Mouse (Mus musculus) midbrain, postnatal 0 days (tissue): Measurements from ENCODE around the gene Chpt1. TPM values are rescaled to one million over a fixed set of nuclear protein-coding genes. Genes with fewer than 3 reads are reported as not detected.

Experiments
- ATAC-seq: fragments of 200-750 bp; cut with Nextera tagmentation; 2 replicates; pipeline ENCODE4 v1.8.0; 2017; ENCODE audit warnings: moderate number of reproducible peaks, mild to moderate bottlenecking, moderate TSS enrichment, moderate library complexity; ENCODE audit not compliant: low FRiP score
- DNase-seq: peaks from one replicate; pipeline ENCODE4 v3.0.0-alpha.2; 2015; ENCODE audit warnings: low spot score
- H3K27ac ChIP-seq: fragments of 300-500 bp; sonication (generic); 2 replicates; pipeline ENCODE4 v1.5.1; 2014; ENCODE audit warnings: low read depth, mild to moderate bottlenecking, low read length, mixed read lengths
- H3K27me3 ChIP-seq: fragments of 300-500 bp; sonication (generic); 2 replicates; pipeline ENCODE4 v1.6.1; 2014; ENCODE audit warnings: low read length, control low read depth, mixed read lengths; ENCODE audit not compliant: insufficient read depth
- H3K36me3 ChIP-seq: fragments of 300-500 bp; sonication (generic); 2 replicates; pipeline ENCODE4 v1.6.1; 2014; ENCODE audit warnings: low read length, control low read depth, mixed read lengths; ENCODE audit not compliant: insufficient read depth
- H3K4me1 ChIP-seq: fragments of 300-500 bp; sonication (generic); 2 replicates; pipeline ENCODE4 v1.6.1; 2014; ENCODE audit warnings: mild to moderate bottlenecking, control low read depth, antibody characterized with exemption, low read length, mixed read lengths; ENCODE audit not compliant: insufficient read depth
- H3K4me2 ChIP-seq: fragments of 300-500 bp; sonication (generic); 2 replicates; pipeline ENCODE4 v1.6.1; 2014; ENCODE audit warnings: low read depth, mild to moderate bottlenecking, low read length, mixed read lengths; ENCODE audit not compliant: poor library complexity, severe bottlenecking
- H3K4me3 ChIP-seq: fragments of 300-500 bp; sonication (generic); 2 replicates; pipeline ENCODE4 v1.5.1; 2014; ENCODE audit warnings: low read depth, mild to moderate bottlenecking, low read length, moderate library complexity
- H3K9ac ChIP-seq: fragments of 300-500 bp; sonication (generic); replicated peaks from 2 replicates; pipeline ENCODE4 v1.6.1; 2014; ENCODE audit warnings: mild to moderate bottlenecking, low read length, moderate library complexity, mixed read lengths; ENCODE audit not compliant: poor library complexity, severe bottlenecking
- H3K9me3 ChIP-seq: fragments of 300-500 bp; sonication (generic); 2 replicates; pipeline ENCODE4 v1.6.1; 2016; ENCODE audit warnings: low read length, control low read depth
- CTCF ChIP-seq: IDR thresholded peaks from 2 replicates; pipeline ENCODE4 v1.5.1; 2016; ENCODE audit warnings: antibody characterized with exemption, mild to moderate bottlenecking
- WGBS: fragments of 180-500 bp; shearing (Covaris S2); extraction: QIAGEN DNeasy Blood & Tissue Kit; methylation state at CpG from one replicate; pipeline ENCODE4 v1.1.7; 2014; 5-methylcytosine and 5-hydroxymethylcytosine counted together
- polyA plus RNA-seq: library from polyadenylated mRNA; unstranded; fragments of >200 nt; fragmentation: Nextera tagmentation; extraction: Ambion mirVana; gene quantifications from 2 replicates; pipeline ENCODE4 v1.2.1, GENCODE M21; 2015
- total RNA-seq: library from RNA; depleted of rRNA; stranded (reverse); fragments of >200 nt; gene quantifications from 2 replicates; pipeline ENCODE4 v1.2.3, GENCODE M21; 2014

The Chpt1 gene
- total and polyA plus RNA-seq, 2 experiments from 2014 or later, result 26.9 to 27.2 TPM

GRCm38 (mm10) chr10:88510503-88511271 lies 6.8 kb upstream of the Chpt1 start:
- Histone ChIP-seq H3K4me3 (no peak overlapping the region), H3K9ac (no peak overlapping the region), H3K4me1 (no peaks in the 10 kb centered on the region), H3K36me3 (no peaks in the 10 kb centered on the region), H3K27ac (no peak overlapping the region), H3K27me3 (no peaks in the 10 kb centered on the region), H3K9me3 (no peaks in the 10 kb centered on the region), H3K4me2 (no peak overlapping the region)
- TF ChIP-seq CTCF, result no peak
- ATAC-seq (no peak), DNase-seq (no peak)
- WGBS, result 78% methylated on average over 12 of the region's 12 CpGs

GRCm38 (mm10) chr10:88507691-88508143 lies 3.8 kb upstream of the Chpt1 start:
- Histone ChIP-seq H3K9me3 (no peaks in the 10 kb centered on the region), H3K9ac (no peak overlapping the region), H3K4me3 (no peak overlapping the region), H3K27me3 (no peaks in the 10 kb centered on the region), H3K27ac (no peak overlapping the region), H3K4me1 (no peaks in the 10 kb centered on the region), H3K4me2 (no peak overlapping the region), H3K36me3 (no peaks in the 10 kb centered on the region)
- TF ChIP-seq CTCF, result no peak
- ATAC-seq (no peak), DNase-seq (no peak)
- 84% methylated on average over 7 of the region's 7 CpGs for WGBS

GRCm38 (mm10) chr10:88505256-88505655 lies 1.4 kb upstream of the Chpt1 start:
- H3K4me1 ChIP-seq, result peaks cover 8% of the 10 kb centered on the region; the same call in 1 of the 2 replicates
- TF ChIP-seq CTCF, result no peak
- ATAC-seq, result no peak
- no peaks in the 10 kb centered on the region for H3K9me3 ChIP-seq
- WGBS, result 73% methylated on average over 5 of the region's 5 CpGs
- no peak overlapping the region for H3K4me2 ChIP-seq
- DNase-seq, result no peak
- H3K36me3 ChIP-seq, result no peaks in the 10 kb centered on the region
- H3K9ac ChIP-seq, result no peak overlapping the region
- no peaks in the 10 kb centered on the region for H3K27me3 ChIP-seq
- H3K4me3 ChIP-seq, result no peak overlapping the region
- H3K27ac ChIP-seq, result no peak overlapping the region

- peaks cover 8% of the 10 kb centered on the region; the same call in 1 of the 2 replicates for H3K4me1 ChIP-seq
- no peak overlapping the region for H3K27ac ChIP-seq
- no peaks in the 10 kb centered on the region for H3K9me3 ChIP-seq
- WGBS, result 43% methylated on average over 3 of the region's 3 CpGs
- peak overlapping the region; percentile 80 for H3K4me3 ChIP-seq
- no peak for DNase-seq
- no peak for ATAC-seq
- 0 out of 2 replicates have a peak overlapping the region, but pooled peaks have one; percentile 96 for H3K9ac ChIP-seq
- H3K4me2 ChIP-seq, result peak overlapping the region; percentile 84
- H3K36me3 ChIP-seq, result no peaks in the 10 kb centered on the region
- no peaks in the 10 kb centered on the region for H3K27me3 ChIP-seq
- no peak for TF ChIP-seq CTCF
Measured at GRCm38 (mm10) chr10:88504481-88504880, 608 bp upstream of the Chpt1 start.

- Histone ChIP-seq H3K4me2 (peak overlapping the region; percentile 84), H3K27ac (peak overlapping the region; percentile 86), H3K9me3 (no peaks in the 10 kb centered on the region), H3K9ac (peak overlapping the region; percentile 96), H3K27me3 (no peaks in the 10 kb centered on the region), H3K4me1 (peaks cover 8% of the 10 kb centered on the region; the same call in 1 of the 2 replicates), H3K36me3 (no peaks in the 10 kb centered on the region), H3K4me3 (peak overlapping the region; percentile 80)
- TF ChIP-seq CTCF, result no peak
- WGBS, result 43% methylated on average over 4 of the region's 4 CpGs
- DNase-seq, result no peak
- ATAC-seq, result no peak
Measured at GRCm38 (mm10) chr10:88502919-88503318, 954 bp downstream of the Chpt1 start.
